Mouse (Mus musculus) olfactory bulb, adult 2 months (tissue): ENCODE data around the gene Cnot11. TPM values are rescaled to one million over a fixed set of nuclear protein-coding genes. Genes with fewer than 3 reads are reported as not detected.

Experiments used
- H3K27ac ChIP-seq: fragments of 200-500 bp; 2 replicates; pipeline ENCODE4 v1.5.1; 2012; ENCODE audit warnings: low read depth, low read length; ENCODE audit not compliant: insufficient read depth
- H3K4me1 ChIP-seq: fragments of 200-500 bp; 2 replicates; pipeline ENCODE4 v1.6.1; 2012; ENCODE audit warnings: low read length; ENCODE audit not compliant: control insufficient read depth, insufficient read depth
- H3K4me3 ChIP-seq: fragments of 200-500 bp; 2 replicates; pipeline ENCODE4 v1.5.1; 2012; ENCODE audit warnings: mild to moderate bottlenecking, low read depth, low read length, moderate library complexity; ENCODE audit not compliant: insufficient read depth
- CTCF ChIP-seq: fragments of 200-500 bp; IDR thresholded peaks from 2 replicates; pipeline ENCODE4 v1.5.1; 2012; ENCODE audit warnings: low read depth, mild to moderate bottlenecking, low read length, moderate library complexity; ENCODE audit not compliant: insufficient read depth
- POLR2A ChIP-seq: fragments of 200-500 bp; IDR thresholded peaks from 2 replicates; pipeline ENCODE4 v1.6.1; 2012; ENCODE audit warnings: mild to moderate bottlenecking, low read depth, low read length, moderate library complexity; ENCODE audit not compliant: insufficient read depth
- WGBS: fragments of 180-500 bp; shearing (Covaris S2); methylation state at CpG from one replicate; pipeline ENCODE4 v1.1.7; 2018; 5-methylcytosine and 5-hydroxymethylcytosine counted together
- polyA plus RNA-seq: library from polyadenylated mRNA; stranded (reverse); fragments of >200 nt; gene quantifications from 2 replicates; pipeline ENCODE4 v1.2.4, GENCODE M21; 2012; ENCODE audit warnings: low replicate concordance; ENCODE audit not compliant: missing spikeins, insufficient read depth, insufficient read length

Gene Cnot11
- polyA plus RNA-seq, 1 experiment: not detected

GRCm38 (mm10) chr1:39571653-39572052 is 36.9 kb downstream of the Cnot11 start:
- WGBS: 59% methylated on average over 6 of the region's 6 CpGs
- H3K4me1 ChIP-seq: peaks cover 7% of the 10 kb centered on the region
- no peak overlapping the region for H3K4me3 ChIP-seq
- TF ChIP-seq POLR2A: no peak
- TF ChIP-seq CTCF: no peak
- no peak overlapping the region for H3K27ac ChIP-seq

GRCm38 (mm10) chr1:39573890-39574289 is 39.1 kb downstream of the Cnot11 start:
- 95% methylated on average over 7 of the region's 7 CpGs for WGBS
- Histone ChIP-seq H3K4me3 (no peak overlapping the region), H3K27ac (no peak overlapping the region), H3K4me1 (peaks cover 7% of the 10 kb centered on the region)
- TF ChIP-seq CTCF (no peak), POLR2A (no peak)

DNA sequence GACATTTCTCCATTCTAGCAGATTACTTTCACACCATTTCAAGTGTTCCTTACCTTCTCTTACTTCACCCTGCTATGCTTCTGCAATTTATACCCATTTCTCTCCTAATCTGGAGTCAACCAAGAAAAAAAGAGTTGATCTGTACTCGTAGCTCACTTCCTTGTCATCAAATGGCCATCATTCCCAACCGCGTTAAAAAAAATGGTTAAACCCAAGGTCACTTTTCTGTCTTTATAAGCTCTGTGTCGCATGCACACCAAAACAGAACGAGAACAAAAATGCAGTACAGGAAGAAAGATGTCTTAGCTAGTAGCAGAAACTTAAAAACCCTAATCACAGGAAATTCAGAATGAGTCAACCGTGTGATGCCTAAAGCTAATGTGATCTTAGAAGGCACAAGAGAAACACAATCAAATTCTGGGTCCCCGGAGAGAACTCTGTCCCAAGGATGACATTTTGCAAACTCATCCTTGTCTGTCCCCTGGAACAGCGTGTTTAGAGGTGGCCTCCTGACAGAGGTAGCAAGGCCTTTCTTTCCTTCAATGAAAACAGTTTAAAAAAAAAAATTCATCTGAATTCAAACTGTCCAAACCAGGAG is 41.1 kb downstream of the Cnot11 start:
- TF ChIP-seq CTCF: no peak
- TF ChIP-seq POLR2A: no peak
- no peak overlapping the region for H3K27ac ChIP-seq

GRCm38 (mm10) chr1:39576431-39577243 is 41.8 kb downstream of the Cnot11 start:
- Histone ChIP-seq H3K4me3 (peak overlapping the region; percentile 85), H3K27ac (peak overlapping the region; percentile 86), H3K4me1 (peaks cover 4% of the 10 kb centered on the region; the same call in 1 of the 2 replicates)
- WGBS: under 1% methylated on average over 88 of the region's 88 CpGs
- TF ChIP-seq CTCF (no peak), POLR2A (no peak)

More for the DNA sequence above, 41.1 kb downstream of the Cnot11 start:
- Histone ChIP-seq H3K4me1 (peaks cover 4% of the 10 kb centered on the region; the same call in 1 of the 2 replicates), H3K4me3 (peak overlapping the region; percentile 85)
- WGBS: 15% methylated on average over 8 of the region's 8 CpGs

GRCm38 (mm10) chr1:39577253-39577705 is 42.5 kb downstream of the Cnot11 start, which contains the start of gene Rnf149:
Rnf149 (minus strand) TSS chr1:39577405.
- H3K27ac ChIP-seq: peak within 1 kb of the TSS; percentile 86
- peak within 1 kb of the TSS; percentile 85 for H3K4me3 ChIP-seq
- H3K4me1 ChIP-seq: peaks cover 4% of the 10 kb centered on the region; the same call in 1 of the 2 replicates
- WGBS: under 1% methylated on average over 49 of the region's 49 CpGs
- TF ChIP-seq CTCF (no peak), POLR2A (peak; percentile 96)

- 83% methylated on average over 5 of the region's 5 CpGs for WGBS
- Histone ChIP-seq H3K27ac (no peak overlapping the region), H3K4me1 (peaks cover 2% of the 10 kb centered on the region; the same call in 1 of the 2 replicates), H3K4me3 (no peak overlapping the region)
- TF ChIP-seq POLR2A (no peak), CTCF (no peak)
These were observed 43.7 kb downstream of the Cnot11 start for GRCm38 (mm10) chr1:39578446-39578845.

DNA sequence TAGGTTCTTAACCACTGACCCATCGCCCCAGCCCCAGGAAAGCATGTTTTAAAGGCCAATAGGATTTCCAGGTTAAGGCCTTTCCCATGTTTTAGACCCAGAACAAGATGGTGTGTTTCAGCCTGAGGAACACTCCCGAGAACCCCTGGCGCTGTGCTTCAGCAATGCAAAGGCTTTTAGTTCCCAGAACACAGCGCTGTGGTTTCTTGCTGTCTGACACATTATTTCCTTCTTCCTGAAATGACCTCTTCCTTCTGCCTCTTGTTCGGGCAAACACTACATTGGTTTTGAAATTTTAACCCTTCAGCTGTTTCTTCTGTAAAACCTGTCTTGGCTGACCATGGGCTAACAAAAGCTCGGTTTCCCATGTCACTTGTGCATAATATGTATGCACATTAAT is 44.3 kb downstream of the Cnot11 start:
- TF ChIP-seq POLR2A (no peak), CTCF (no peak)
- 87% methylated on average over 6 of the region's 6 CpGs for WGBS
- no peak overlapping the region for H3K27ac ChIP-seq
- H3K4me3 ChIP-seq: no peak overlapping the region
- H3K4me1 ChIP-seq: peaks cover 2% of the 10 kb centered on the region; the same call in 1 of the 2 replicates

GRCm38 (mm10) chr1:39581215-39581614 is 46.4 kb downstream of the Cnot11 start:
- Histone ChIP-seq H3K4me3 (no peak overlapping the region), H3K27ac (no peak overlapping the region), H3K4me1 (no peaks in the 10 kb centered on the region; the same call in 1 of the 2 replicates)
- TF ChIP-seq CTCF (no peak), POLR2A (no peak)
- 72% methylated on average over 2 of the region's 3 CpGs for whole genome bisulfite sequencing

DNA sequence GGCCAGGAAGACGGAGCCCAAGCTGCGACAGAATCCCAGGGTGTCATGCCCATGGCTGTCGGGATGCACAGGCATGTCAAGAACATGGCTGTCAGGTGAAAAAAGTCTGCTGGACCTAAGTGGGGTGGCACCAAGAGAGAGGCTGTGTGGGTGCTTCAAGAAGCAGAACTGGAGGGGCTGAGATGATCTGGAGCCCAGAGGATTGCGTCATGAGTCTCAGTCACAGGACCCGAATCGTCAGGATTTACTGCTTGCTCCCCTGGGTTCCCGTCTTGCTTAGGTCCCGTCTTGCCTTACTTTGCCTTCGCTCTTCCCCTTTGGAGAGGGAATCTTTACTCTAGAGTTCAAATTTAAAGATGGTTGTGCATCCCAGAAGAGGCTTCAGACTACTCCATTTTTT is 48.4 kb downstream of the Cnot11 start:
- TF ChIP-seq POLR2A (no peak), CTCF (no peak)
- 96% methylated on average over 9 of the region's 9 CpGs for WGBS
- Histone ChIP-seq H3K4me1 (no peaks in the 10 kb centered on the region), H3K4me3 (no peak overlapping the region), H3K27ac (no peak overlapping the region)
